Mouse (Mus musculus) testis, adult 2 months (tissue): ENCODE data around the gene Ebf4.

ENCODE experiments used
- CTCF ChIP-seq: fragments of 200-500 bp; IDR thresholded peaks from 2 replicates; pipeline ENCODE4 v1.5.1; 2012; ENCODE audit warnings: low read depth, mild to moderate bottlenecking, inconsistent platforms, low read length, moderate library complexity; ENCODE audit not compliant: control insufficient read depth, insufficient read depth, insufficient replicate concordance
- POLR2A ChIP-seq: fragments of 200-500 bp; IDR thresholded peaks from 2 replicates; pipeline ENCODE4 v1.6.1; 2012; ENCODE audit warnings: low read depth, mild to moderate bottlenecking, inconsistent platforms, low read length, moderate library complexity; ENCODE audit not compliant: control insufficient read depth

- TF ChIP-seq CTCF, result no peak
- TF ChIP-seq POLR2A, result no peak
Measured at GRCm38 (mm10) chr2:130293009-130293408, 2.0 kb upstream of the Ebf4 start.
